Mouse (Mus musculus): ENCODE measurements around the gene Olfr1248. TPM values are rescaled to one million over a fixed set of nuclear protein-coding genes. Genes with fewer than 3 reads are reported as not detected.
"Not testable (repeated sequence)": the region's sequence is repeated elsewhere in the genome, so short reads cannot be mapped to it uniquely, and the experiment has no call there.

Olfr1248 gene
- not detected for total RNA-seq (2021)
- long read RNA-seq, experiment 1: 0 reads
- long read RNA-seq, experiment 2: 0 reads

GRCm38 (mm10) chr2:89618145-89618544, at the start of gene Olfr1248:
Olfr1248 (minus strand) TSS chr2:89618245.
- intact Hi-C loops (cut with DNase I); DNase-seq: not testable (repeated sequence)

GRCm38 (mm10) chr2:89661367-89661766, 43.3 kb upstream of the Olfr1248 start, which contains the start of gene Olfr1250:
Olfr1250 (minus strand) TSS chr2:89661467.
- no peak for DNase-seq
- intact Hi-C loops (cut with DNase I): no loop called here

GRCm38 (mm10) chr2:89634883-89635282, 16.8 kb upstream of the Olfr1248 start, which contains the start of gene Olfr1249:
Olfr1249 (minus strand) TSS chr2:89634983.
- intact Hi-C loops (cut with DNase I): no loop called here
- no peak for DNase-seq

- intact Hi-C loops (cut with DNase I): no loop called here
- DNase-seq: no peak
Measured at GRCm38 (mm10) chr2:89614030-89614429, 4.0 kb downstream of the Olfr1248 start, which contains the start of gene Olfr1247. Olfr1247 (minus strand) TSS chr2:89614130.

- DNase-seq: no peak
- intact Hi-C loops (cut with DNase I): no loop called here
Measured at GRCm38 (mm10) chr2:89593057-89593456, 25.0 kb downstream of the Olfr1248 start, which contains the start of gene Olfr1246. Olfr1246 (minus strand) TSS chr2:89593157.

- intact Hi-C loops (cut with DNase I): no loop called here
- DNase-seq: no peak
Measured at GRCm38 (mm10) chr2:89578347-89578746, 39.7 kb downstream of the Olfr1248 start, which contains the start of gene Olfr1245. Olfr1245 (minus strand) TSS chr2:89578447.

Other genes starting within 250 kb of the Olfr1248 start
- gene Olfr1238, start 208.6 kb downstream of the Olfr1248 start, total RNA-seq (2021): not detected
- not detected for gene Olfr1239, start 197.8 kb downstream of the Olfr1248 start, total RNA-seq (2021)
- gene Olfr1240, start 175.2 kb downstream of the Olfr1248 start, total RNA-seq (2021): not detected
- not detected for gene Olfr1241, start 131.1 kb downstream of the Olfr1248 start, total RNA-seq (2021)
- gene Olfr1242, start 119.9 kb downstream of the Olfr1248 start, total RNA-seq (2021): not detected
- gene Olfr1243, start 86.8 kb downstream of the Olfr1248 start, total RNA-seq (2021): not detected
- not detected for gene Olfr1245, start 39.8 kb downstream of the Olfr1248 start, total RNA-seq (2021)
- not detected for gene Olfr1246, start 25.1 kb downstream of the Olfr1248 start, total RNA-seq (2021)
- under 1 TPM in 1 of 2 experiments, not detected in 1; 0.05 TPM for gene Olfr1247, start 4.1 kb downstream of the Olfr1248 start, total RNA-seq (2021)
- gene Olfr1249, start 16.7 kb upstream of the Olfr1248 start, total RNA-seq (2021): not detected
- not detected for gene Olfr1250, start 43.2 kb upstream of the Olfr1248 start, total RNA-seq (2021)
- not detected for gene Olfr1251, start 53.7 kb upstream of the Olfr1248 start, total RNA-seq (2021)
- not detected for gene Olfr1252, start 106.8 kb upstream of the Olfr1248 start, total RNA-seq (2021)
- gene Olfr1253, start 138.8 kb upstream of the Olfr1248 start, total RNA-seq (2021): not detected
- not detected for gene Olfr1254, start 175.4 kb upstream of the Olfr1248 start, total RNA-seq (2021)
- gene Olfr1255, start 193.8 kb upstream of the Olfr1248 start, total RNA-seq (2021): not detected
- gene Olfr1256, start 223.3 kb upstream of the Olfr1248 start, total RNA-seq (2021): not detected
- not detected for gene Olfr48, start 230.0 kb upstream of the Olfr1248 start, total RNA-seq (2021)